Mouse (Mus musculus): Measurements from ENCODE around the gene Prkcz. TPM values are rescaled to one million over a fixed set of nuclear protein-coding genes. Genes with fewer than 3 reads are reported as not detected.

Prkcz gene
- total and polyA plus RNA-seq, 3 experiments = 0.16 to 11.8 (median 1.6) TPM

- in situ Hi-C loops (cut with MboI; ENCODE audit: low pct_ligation_motif_present, low pct_unique_long_range_greater_than_20kb, low sequenced_read_pairs) = loop anchor here (10.0 to 25.0 kb wide), 2 partner anchors 281 to 358 kb away; partner anchors contain the start of genes Hes5 and Pank4
- Histone ChIP-seq H3K4me2 (ENCODE audit: insufficient read depth, low read depth, poor library complexity, severe bottlenecking) (0 out of 2 replicates have a peak overlapping the region, but pooled peaks have one; percentile 0), H3K4me3 (replicated peaks in 1 of 3; ENCODE audit: low read depth in 2 of 3, low read length in 2 of 3, poor library complexity in 1 of 3) (no peak overlapping the region), H3K27ac (ENCODE audit: insufficient read depth, low read depth) (no peak overlapping the region), H3K4me1 (ENCODE audit: control insufficient read depth in 1 of 2, insufficient read depth in 2 of 2) (peaks cover 35 to 39% of the 10 kb centered on the region in 2 experiments), H3K9me3 (replicated peaks; ENCODE audit: low read length) (peaks cover 4% of the 10 kb centered on the region), H3K36me3 (replicated peaks in 1 of 2; ENCODE audit: control insufficient read depth in 1 of 2, insufficient read depth in 1 of 2, low read length in 1 of 2) (no peaks in the 10 kb centered on the region), H3K9ac (ENCODE audit: insufficient read depth, low read depth) (no peak overlapping the region), H3K79me2 (replicated peaks; ENCODE audit: control insufficient read depth, extremely low read depth, insufficient read depth, poor library complexity, severe bottlenecking) (no peaks in the 10 kb centered on the region), H3K27me3 (replicated peaks) (peaks cover 23% of the 10 kb centered on the region)
- no peak for DNase-seq (ENCODE audit: extremely low read depth)
- TF ChIP-seq CHD2 (IDR thresholded peaks at IDR 0.05; ENCODE audit: low read length) (no peak), TBP (conservative IDR thresholded peaks at IDR 0.05; ENCODE audit: low read depth, low read length) (no peak), BHLHE40 (IDR thresholded peaks at IDR 0.05; ENCODE audit: low read depth, low read length) (no peak; the same call in 1 of the 2 replicates), MYC (IDR thresholded peaks at IDR 0.05; ENCODE audit: low read depth, low read length) (peak; percentile 27; the same call in 1 of the 2 replicates), MXI1 (IDR thresholded peaks at IDR 0.05; ENCODE audit: low read depth, low read length) (peak; percentile 50; the same call in 1 of the 2 replicates), CHD1 (IDR thresholded peaks at IDR 0.05; ENCODE audit: low read depth, low read length) (no peak), SIN3A (IDR thresholded peaks at IDR 0.05; ENCODE audit: low read length) (no peak), ZC3H11A (IDR thresholded peaks at IDR 0.05; ENCODE audit: low read depth, low read length) (no peak), ZNF384 (IDR thresholded peaks at IDR 0.05; ENCODE audit: low read depth, low read length) (no peak), MAX (IDR thresholded peaks at IDR 0.05; ENCODE audit: low read length) (peak; percentile 81; the same call in 1 of the 2 replicates), RCOR1 (conservative IDR thresholded peaks at IDR 0.05; ENCODE audit: low read depth, low read length) (0 out of 2 replicates have a peak, but pooled peaks have one; percentile 32)
- dilution Hi-C loops (cut with MboI; ENCODE audit: extremely low pct_ligation_motif_present, extremely low pct_unique_long_range_greater_than_20kb, low sequenced_read_pairs) = no loop called here
Measured at GRCm38 (mm10) chr4:155243233-155243632, 117.9 kb downstream of the Prkcz start.

- no peak for TF ChIP-seq MEF2A (IDR thresholded peaks at IDR 0.05; ENCODE audit: borderline replicate concordance, low read depth, low read length)
- no peak for TF ChIP-seq BHLHE40 (IDR thresholded peaks at IDR 0.05; ENCODE audit: low read depth, low read length)
- no peak for TF ChIP-seq ZC3H11A (IDR thresholded peaks at IDR 0.05; ENCODE audit: low read depth, low read length)
- TF ChIP-seq RAD21 (IDR thresholded peaks at IDR 0.05; ENCODE audit: low read depth, low read length) = no peak
- TF ChIP-seq USF1 (IDR thresholded peaks at IDR 0.05; ENCODE audit: low read depth, low read length) = no peak
- no peak for TF ChIP-seq JUN (IDR thresholded peaks at IDR 0.05; ENCODE audit: insufficient read depth, low read depth, low read length)
- no peak for TF ChIP-seq CHD2 (IDR thresholded peaks at IDR 0.05; ENCODE audit: low read length)
- no peak for TF ChIP-seq MAX (IDR thresholded peaks at IDR 0.05; ENCODE audit: low read length)
- TF ChIP-seq JUND (conservative IDR thresholded peaks at IDR 0.05; ENCODE audit: low read depth, low read length) = no peak
- no peak for TF ChIP-seq CTCF (conservative IDR thresholded peaks at IDR 0.05 in 1 of 2, IDR thresholded peaks at IDR 0.05 in 1 of 2; ENCODE audit: low read depth in 2 of 2, low read length in 2 of 2)
- TF ChIP-seq GABPA (IDR thresholded peaks at IDR 0.05; ENCODE audit: insufficient replicate concordance, low read depth, low read length) = no peak
- no peak for TF ChIP-seq SIN3A (IDR thresholded peaks at IDR 0.05; ENCODE audit: low read length)
- TF ChIP-seq SMC3 (IDR thresholded peaks at IDR 0.05; ENCODE audit: low read depth, low read length) = no peak
- dilution Hi-C loops (cut with MboI; ENCODE audit: extremely low pct_ligation_motif_present, extremely low pct_unique_long_range_greater_than_20kb, low sequenced_read_pairs) = no loop called here
Measured at GRCm38 (mm10) chr4:155242292-155242691, 118.9 kb downstream of the Prkcz start.

More at GRCm38 (mm10) chr4:155242292-155242691, 118.9 kb downstream of the Prkcz start:
- in situ Hi-C loops (cut with MboI; ENCODE audit: low pct_ligation_motif_present, low pct_unique_long_range_greater_than_20kb, low sequenced_read_pairs) = loop anchor here (10.0 to 25.0 kb wide), 2 partner anchors 280 to 357 kb away; partner anchors contain the start of genes Hes5 and Pank4
- Histone ChIP-seq H3K9me3 (replicated peaks; ENCODE audit: low read length) (peaks cover 3% of the 10 kb centered on the region), H3K27me3 (replicated peaks) (peaks cover 26% of the 10 kb centered on the region), H3K4me2 (ENCODE audit: insufficient read depth, low read depth, poor library complexity, severe bottlenecking) (no peak overlapping the region), H3K79me2 (replicated peaks; ENCODE audit: control insufficient read depth, extremely low read depth, insufficient read depth, poor library complexity, severe bottlenecking) (no peaks in the 10 kb centered on the region), H3K36me3 (replicated peaks in 1 of 2; ENCODE audit: control insufficient read depth in 1 of 2, insufficient read depth in 1 of 2, low read length in 1 of 2) (no peaks in the 10 kb centered on the region), H3K4me3 (replicated peaks in 1 of 3; ENCODE audit: low read depth in 2 of 3, low read length in 2 of 3, poor library complexity in 1 of 3) (no peak overlapping the region), H3K27ac (ENCODE audit: insufficient read depth, low read depth) (no peak overlapping the region), H3K9ac (ENCODE audit: insufficient read depth, low read depth) (no peak overlapping the region), H3K4me1 (ENCODE audit: control insufficient read depth in 1 of 2, insufficient read depth in 2 of 2) (peaks cover 38 to 45% of the 10 kb centered on the region in 2 experiments)
- no peak for DNase-seq (ENCODE audit: extremely low read depth)
